Mouse (Mus musculus): ENCODE measurements at regions not wholly inside any gene's neighbourhood (a gene's known extent, or its start where the extent isn't known, plus 50 kb on each side); places are given as distances from the start of the nearest gene placed in this dataset.

DNA sequence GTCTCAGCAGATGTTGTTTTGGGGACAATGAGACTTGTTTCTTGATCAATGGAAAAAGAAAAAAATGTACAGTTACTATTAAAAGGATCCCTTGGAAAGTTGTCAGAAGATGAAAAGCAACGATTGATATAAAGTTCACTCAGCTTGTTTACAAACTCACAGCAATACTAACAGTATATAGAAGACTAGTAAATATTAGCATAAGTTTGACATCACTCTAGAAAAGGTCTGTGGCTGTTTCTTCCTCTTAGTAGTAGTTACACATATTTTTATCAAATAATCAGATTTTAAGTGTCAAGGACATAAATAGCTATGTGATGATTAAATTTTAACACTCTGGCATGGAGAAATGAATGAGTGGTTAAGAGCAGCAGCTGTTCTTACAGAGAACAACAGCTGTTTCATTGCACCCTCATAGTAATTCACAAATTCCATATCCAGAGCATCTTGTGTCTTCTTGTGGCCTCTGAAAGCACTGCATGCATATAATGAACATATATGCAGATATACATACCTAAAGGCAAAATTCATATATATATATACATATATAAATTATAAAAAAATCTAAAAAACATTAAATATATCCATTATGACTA, 179.1 kb upstream of the Pcdh10 start:
- H3K27me3 ChIP-seq (ENCODE audit: insufficient read depth, low read length), result no peaks in the 10 kb centered on the region
- TF ChIP-seq NANOG (IDR thresholded peaks at IDR 0.05; ENCODE audit: borderline replicate concordance, low read length) (no peak), CTCF (conservative IDR thresholded peaks at IDR 0.05; ENCODE audit: low read length) (no peak), POU5F1 (IDR thresholded peaks at IDR 0.05; ENCODE audit: borderline replicate concordance, low read length) (no peak)
- H3K36me3 ChIP-seq (ENCODE audit: insufficient read depth, low read length), result no peaks in the 10 kb centered on the region
- no peak overlapping the region for H3K4me3 ChIP-seq (replicated peaks; ENCODE audit: low read length)
- no peaks in the 10 kb centered on the region for H3K4me1 ChIP-seq (replicated peaks; ENCODE audit: low read depth, low read length)
- H3K9me3 ChIP-seq (ENCODE audit: low read length), result no peaks in the 10 kb centered on the region

DNA sequence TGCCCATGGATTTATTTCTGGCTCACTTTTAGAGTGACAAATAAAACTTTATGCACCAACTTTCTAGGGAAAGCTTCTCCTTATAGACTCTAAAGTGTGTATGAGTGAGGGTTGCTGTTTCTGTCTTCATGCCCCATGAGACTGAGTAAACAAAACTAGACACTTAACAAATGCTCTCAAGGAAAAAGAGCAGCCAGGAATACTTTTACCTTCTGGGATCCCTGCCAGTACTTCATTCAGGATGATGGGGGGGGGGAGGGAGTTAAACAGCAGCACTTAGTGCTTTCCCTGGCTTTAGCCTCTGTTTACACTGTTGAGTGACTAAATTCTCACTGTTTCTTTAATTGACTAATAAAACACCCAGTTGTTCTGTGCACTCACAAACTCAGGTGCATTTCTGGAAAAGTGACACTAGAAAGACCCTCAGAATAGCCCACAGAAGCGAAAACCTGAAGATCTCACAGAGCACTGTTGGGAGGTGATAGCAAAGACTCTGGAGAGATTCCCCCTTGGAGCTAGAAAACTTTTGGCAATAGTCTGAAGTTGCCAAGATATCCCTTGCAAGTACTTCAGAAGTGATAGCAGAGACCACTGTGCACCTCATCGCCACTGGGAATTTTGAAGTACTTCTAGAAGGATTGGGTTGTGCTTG, 173.7 kb upstream of the Pcdh10 start:
- Histone ChIP-seq H3K4me3 (replicated peaks; ENCODE audit: low read length) (no peak overlapping the region), H3K4me1 (replicated peaks; ENCODE audit: low read depth, low read length) (no peaks in the 10 kb centered on the region), H3K9me3 (ENCODE audit: low read length) (no peaks in the 10 kb centered on the region), H3K36me3 (ENCODE audit: insufficient read depth, low read length) (no peaks in the 10 kb centered on the region), H3K27me3 (ENCODE audit: insufficient read depth, low read length) (no peaks in the 10 kb centered on the region)
- TF ChIP-seq CTCF (conservative IDR thresholded peaks at IDR 0.05; ENCODE audit: low read length), result no peak
- no peak for TF ChIP-seq POU5F1 (IDR thresholded peaks at IDR 0.05; ENCODE audit: borderline replicate concordance, low read length)
- TF ChIP-seq NANOG (IDR thresholded peaks at IDR 0.05; ENCODE audit: borderline replicate concordance, low read length), result no peak

DNA sequence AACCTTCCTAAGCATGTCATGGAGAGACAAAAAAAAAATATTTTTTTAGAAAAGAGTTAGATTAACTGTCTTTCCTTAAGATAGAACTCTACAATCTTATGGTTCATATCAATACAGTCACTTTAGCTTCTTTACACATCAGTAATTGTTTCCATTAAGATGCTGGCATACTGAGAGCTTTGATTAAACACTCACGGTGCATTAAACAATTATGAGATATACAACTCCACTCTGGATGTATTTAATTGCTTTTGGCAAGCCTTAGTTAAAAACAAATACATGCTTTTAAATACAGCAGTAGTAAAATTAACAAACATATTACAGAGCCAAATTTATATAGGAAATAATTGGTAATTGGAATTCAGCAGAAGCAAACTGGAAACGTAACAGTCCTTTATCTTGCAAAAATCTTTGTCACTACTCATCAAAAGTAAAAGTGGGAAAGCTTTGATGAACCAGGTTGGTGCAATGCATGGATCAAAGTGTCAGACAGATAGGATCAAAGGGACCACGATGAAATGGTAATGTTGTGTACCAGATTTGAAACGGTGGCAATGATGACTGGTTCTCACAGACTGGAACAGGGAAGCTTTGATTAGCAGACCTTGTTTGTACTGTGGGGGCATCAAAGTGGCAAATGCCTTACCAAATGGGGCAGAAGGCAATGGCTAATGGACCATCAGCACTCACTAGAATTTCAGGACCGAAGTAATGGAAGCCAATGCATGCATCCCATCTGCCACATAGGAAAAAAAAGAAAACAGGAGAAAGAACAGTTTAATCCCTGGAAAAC, 146.4 kb upstream of the Pcdh10 start:
- H3K36me3 ChIP-seq (ENCODE audit: insufficient read depth, low read length), result no peaks in the 10 kb centered on the region
- TF ChIP-seq CTCF (conservative IDR thresholded peaks at IDR 0.05; ENCODE audit: low read length) (no peak), POU5F1 (IDR thresholded peaks at IDR 0.05; ENCODE audit: borderline replicate concordance, low read length) (no peak), NANOG (IDR thresholded peaks at IDR 0.05; ENCODE audit: borderline replicate concordance, low read length) (no peak)
- no peaks in the 10 kb centered on the region for H3K4me1 ChIP-seq (replicated peaks; ENCODE audit: low read depth, low read length)
- no peaks in the 10 kb centered on the region for H3K9me3 ChIP-seq (ENCODE audit: low read length)
- H3K27me3 ChIP-seq (ENCODE audit: insufficient read depth, low read length), result no peaks in the 10 kb centered on the region
- H3K4me3 ChIP-seq (replicated peaks; ENCODE audit: low read length), result no peak overlapping the region

DNA sequence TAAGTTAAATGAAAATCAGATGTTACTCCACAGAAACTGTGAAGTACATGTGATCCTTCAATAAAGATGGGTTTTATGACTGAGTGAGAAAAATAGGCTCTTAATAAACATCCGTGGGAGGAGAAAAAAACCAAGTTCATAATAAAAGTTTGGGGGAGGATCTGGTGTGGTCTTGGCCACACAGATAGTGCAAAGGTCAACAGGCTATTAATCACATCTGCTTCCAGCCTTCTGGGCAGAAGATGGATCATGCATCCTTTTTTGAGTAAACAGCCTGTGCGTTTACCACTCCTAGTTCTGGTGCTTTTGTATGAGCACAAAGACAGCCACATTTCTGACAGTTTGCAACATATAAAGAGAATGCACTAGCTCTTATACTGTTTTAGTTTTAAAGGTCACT, 139.7 kb upstream of the Pcdh10 start:
- H3K27me3 ChIP-seq (ENCODE audit: insufficient read depth, low read length), result no peaks in the 10 kb centered on the region
- H3K4me1 ChIP-seq (replicated peaks; ENCODE audit: low read depth, low read length), result 0 out of 2 replicates have a peak, but pooled peaks cover 4% of the 10 kb centered on the region
- no peaks in the 10 kb centered on the region for H3K36me3 ChIP-seq (ENCODE audit: insufficient read depth, low read length)
- H3K9me3 ChIP-seq (ENCODE audit: low read length), result peaks cover 3% of the 10 kb centered on the region; the same call in 1 of the 2 replicates
- no peak overlapping the region for H3K4me3 ChIP-seq (replicated peaks; ENCODE audit: low read length)
- TF ChIP-seq CTCF (conservative IDR thresholded peaks at IDR 0.05; ENCODE audit: low read length), result no peak
- TF ChIP-seq NANOG (IDR thresholded peaks at IDR 0.05; ENCODE audit: borderline replicate concordance, low read length), result no peak
- TF ChIP-seq POU5F1 (IDR thresholded peaks at IDR 0.05; ENCODE audit: borderline replicate concordance, low read length), result no peak

DNA sequence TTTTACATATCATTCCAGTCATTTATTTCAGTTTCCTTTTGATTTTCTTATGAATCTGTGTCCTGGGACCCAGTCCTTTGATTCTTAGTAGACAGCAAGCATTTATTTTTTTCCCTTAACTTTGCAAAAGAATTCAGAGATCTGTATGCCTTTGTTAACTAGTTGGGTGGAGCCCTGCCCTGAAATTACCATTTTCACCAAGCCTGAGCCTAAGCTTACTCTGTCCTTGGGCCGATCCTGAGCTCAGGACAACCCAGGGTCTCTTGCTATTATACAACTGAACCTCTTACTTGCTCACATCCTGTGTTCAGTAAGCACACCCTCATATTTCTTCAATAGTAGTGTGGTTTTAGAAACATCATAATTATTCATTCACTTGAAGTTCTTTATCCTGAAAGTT, 132.7 kb upstream of the Pcdh10 start:
- peaks cover 19% of the 10 kb centered on the region for H3K4me1 ChIP-seq (replicated peaks; ENCODE audit: low read depth, low read length)
- H3K27me3 ChIP-seq (ENCODE audit: insufficient read depth, low read length), result no peaks in the 10 kb centered on the region
- no peak overlapping the region for H3K4me3 ChIP-seq (replicated peaks; ENCODE audit: low read length)
- no peak for TF ChIP-seq NANOG (IDR thresholded peaks at IDR 0.05; ENCODE audit: borderline replicate concordance, low read length)
- TF ChIP-seq POU5F1 (IDR thresholded peaks at IDR 0.05; ENCODE audit: borderline replicate concordance, low read length), result no peak
- TF ChIP-seq CTCF (conservative IDR thresholded peaks at IDR 0.05; ENCODE audit: low read length), result no peak
- peaks cover 3% of the 10 kb centered on the region; the same call in 1 of the 2 replicates for H3K9me3 ChIP-seq (ENCODE audit: low read length)
- no peaks in the 10 kb centered on the region; the same call in 1 of the 2 replicates for H3K36me3 ChIP-seq (ENCODE audit: insufficient read depth, low read length)

DNA sequence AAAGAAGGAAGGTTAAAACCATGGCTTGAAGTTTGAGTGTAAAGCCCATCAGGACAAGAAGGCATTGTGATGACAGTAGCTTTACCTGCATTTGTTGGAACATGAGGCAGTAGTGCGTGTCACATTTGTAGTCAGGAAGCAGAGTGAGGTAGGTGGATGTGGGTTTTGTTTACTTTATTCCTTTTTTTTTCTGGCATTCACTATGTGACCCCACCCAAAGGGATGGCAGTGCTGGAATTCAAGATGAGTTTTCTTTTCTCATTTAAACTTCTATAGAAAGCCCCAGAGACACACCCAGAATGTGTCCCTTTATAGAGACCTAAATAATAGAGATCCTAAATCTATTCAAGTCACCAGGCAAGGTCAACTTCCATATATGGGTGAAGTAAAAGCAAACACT, 131.6 kb upstream of the Pcdh10 start:
- H3K4me1 ChIP-seq (replicated peaks; ENCODE audit: low read depth, low read length), result peaks cover 15% of the 10 kb centered on the region
- H3K36me3 ChIP-seq (ENCODE audit: insufficient read depth, low read length), result no peaks in the 10 kb centered on the region; the same call in 1 of the 2 replicates
- no peak for TF ChIP-seq NANOG (IDR thresholded peaks at IDR 0.05; ENCODE audit: borderline replicate concordance, low read length)
- no peak for TF ChIP-seq POU5F1 (IDR thresholded peaks at IDR 0.05; ENCODE audit: borderline replicate concordance, low read length)
- TF ChIP-seq CTCF (conservative IDR thresholded peaks at IDR 0.05; ENCODE audit: low read length), result no peak
- H3K4me3 ChIP-seq (replicated peaks; ENCODE audit: low read length), result no peak overlapping the region
- no peaks in the 10 kb centered on the region for H3K27me3 ChIP-seq (ENCODE audit: insufficient read depth, low read length)
- H3K9me3 ChIP-seq (ENCODE audit: low read length), result peaks cover 3% of the 10 kb centered on the region; the same call in 1 of the 2 replicates

DNA sequence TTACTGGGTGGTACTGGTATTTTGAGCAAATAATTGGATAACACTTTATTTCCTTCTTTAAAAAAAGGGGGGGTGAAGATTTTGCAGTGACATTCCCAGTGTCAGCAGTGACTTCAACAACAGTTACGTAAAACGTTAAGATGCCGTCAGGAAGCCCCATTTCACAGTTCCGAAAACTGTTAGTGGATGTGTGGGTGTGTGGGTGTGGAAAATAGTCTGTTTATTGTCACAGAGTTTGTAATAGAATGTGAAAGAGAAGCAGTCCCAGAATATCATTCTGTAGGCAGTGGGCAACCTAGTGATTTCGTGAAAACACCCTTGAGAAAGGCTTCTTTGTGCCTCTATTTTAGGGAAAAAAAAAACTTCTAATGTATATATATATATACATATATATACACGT, 101.4 kb upstream of the Pcdh10 start:
- TF ChIP-seq POU5F1 (IDR thresholded peaks at IDR 0.05; ENCODE audit: borderline replicate concordance, low read length), result no peak
- TF ChIP-seq NANOG (IDR thresholded peaks at IDR 0.05; ENCODE audit: borderline replicate concordance, low read length), result no peak
- H3K4me1 ChIP-seq (replicated peaks; ENCODE audit: low read depth, low read length), result no peaks in the 10 kb centered on the region
- no peak overlapping the region for H3K4me3 ChIP-seq (replicated peaks; ENCODE audit: low read length)
- no peaks in the 10 kb centered on the region for H3K9me3 ChIP-seq (ENCODE audit: low read length)
- no peaks in the 10 kb centered on the region for H3K36me3 ChIP-seq (ENCODE audit: insufficient read depth, low read length)
- H3K27me3 ChIP-seq (ENCODE audit: insufficient read depth, low read length), result no peaks in the 10 kb centered on the region

DNA sequence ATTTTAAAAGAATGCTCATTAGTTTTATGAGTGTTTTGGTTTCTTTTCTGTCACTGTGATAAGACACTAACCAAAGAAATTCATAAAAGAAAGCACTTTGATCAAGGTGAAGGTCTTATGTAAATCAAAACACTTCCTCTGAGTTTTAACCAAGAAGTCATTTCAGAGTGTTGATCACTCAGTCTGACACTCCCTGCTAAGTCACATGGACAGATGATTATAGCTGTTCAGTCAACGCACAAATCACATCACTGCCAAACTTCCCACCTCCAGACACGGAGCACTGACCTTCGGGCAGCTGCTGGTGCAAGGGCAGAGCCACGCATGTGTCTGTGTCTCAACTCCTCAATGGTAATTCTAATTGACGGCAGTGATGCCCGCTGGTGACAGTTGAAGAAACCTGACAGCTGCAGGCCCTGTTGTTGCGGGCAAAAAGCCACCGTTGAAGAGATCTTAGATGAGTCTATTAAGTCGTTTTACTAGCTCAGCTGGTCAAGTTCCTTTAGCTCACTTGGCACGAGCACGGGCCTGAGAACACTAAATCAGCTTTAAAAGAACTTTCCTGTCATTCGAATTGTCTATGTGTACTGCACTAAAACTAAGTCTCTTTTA, 80.8 kb upstream of the Pcdh10 start:
- Histone ChIP-seq H3K27me3 (ENCODE audit: insufficient read depth, low read length) (no peaks in the 10 kb centered on the region), H3K4me3 (replicated peaks; ENCODE audit: low read length) (no peak overlapping the region), H3K4me1 (replicated peaks; ENCODE audit: low read depth, low read length) (no peaks in the 10 kb centered on the region), H3K9me3 (ENCODE audit: low read length) (no peaks in the 10 kb centered on the region), H3K36me3 (ENCODE audit: insufficient read depth, low read length) (no peaks in the 10 kb centered on the region)
- TF ChIP-seq POU5F1 (IDR thresholded peaks at IDR 0.05; ENCODE audit: borderline replicate concordance, low read length) (no peak), CTCF (conservative IDR thresholded peaks at IDR 0.05; ENCODE audit: low read length) (no peak), NANOG (IDR thresholded peaks at IDR 0.05; ENCODE audit: borderline replicate concordance, low read length) (no peak)

Measured in E14TG2a.4 (cell line).